Mouse (Mus musculus): ENCODE measurements around the gene Ccdc82. TPM values are rescaled to one million over a fixed set of nuclear protein-coding genes. Genes with fewer than 3 reads are reported as not detected.

Gene Ccdc82
- total and polyA plus RNA-seq, 3 experiments: 9.5 to 11.9 (median 11.3) TPM

- no peak for DNase-seq (ENCODE audit: extremely low read depth)
- Histone ChIP-seq H3K9ac (ENCODE audit: insufficient read depth, low read depth) (peak overlapping the region; percentile 31), H3K79me2 (replicated peaks; ENCODE audit: control insufficient read depth, extremely low read depth, insufficient read depth, poor library complexity, severe bottlenecking) (peaks cover 13% of the 10 kb centered on the region), H3K27ac (ENCODE audit: insufficient read depth, low read depth) (peak overlapping the region; percentile 81), H3K36me3 (replicated peaks in 1 of 2; ENCODE audit: control insufficient read depth in 1 of 2, insufficient read depth in 1 of 2, low read length in 1 of 2) (peaks cover 0 to 3% of the 10 kb centered on the region in 2 experiments), H3K4me1 (ENCODE audit: control insufficient read depth in 1 of 2, insufficient read depth in 2 of 2) (peaks cover 39 to 57% of the 10 kb centered on the region in 2 experiments), H3K4me2 (ENCODE audit: insufficient read depth, low read depth, poor library complexity, severe bottlenecking) (peak overlapping the region; percentile 100), H3K4me3 (replicated peaks in 1 of 3; ENCODE audit: low read depth in 2 of 3, low read length in 2 of 3, poor library complexity in 1 of 3) (no peak overlapping the region), H3K27me3 (replicated peaks) (no peaks in the 10 kb centered on the region), H3K9me3 (replicated peaks; ENCODE audit: low read length) (no peaks in the 10 kb centered on the region)
- dilution Hi-C loops (cut with MboI; ENCODE audit: extremely low pct_ligation_motif_present, extremely low pct_unique_long_range_greater_than_20kb, low sequenced_read_pairs): no loop called here
- TF ChIP-seq EP300 (IDR thresholded peaks at IDR 0.05; ENCODE audit: low read length) (peak; percentile 76), BHLHE40 (IDR thresholded peaks at IDR 0.05; ENCODE audit: low read depth, low read length) (peak; percentile 45; the same call in 1 of the 2 replicates), ETS1 (conservative IDR thresholded peaks at IDR 0.05; ENCODE audit: low read depth, low read length) (peak; percentile 62), TCF12 (IDR thresholded peaks at IDR 0.05; ENCODE audit: low read depth, low read length) (peak; percentile 52; the same call in 1 of the 2 replicates), MYC (IDR thresholded peaks at IDR 0.05; ENCODE audit: low read depth, low read length) (no peak), MEF2A (IDR thresholded peaks at IDR 0.05; ENCODE audit: borderline replicate concordance, low read depth, low read length) (peak; percentile 72; the same call in 1 of the 2 replicates), JUN (IDR thresholded peaks at IDR 0.05; ENCODE audit: insufficient read depth, low read depth, low read length) (no peak; the same call in 1 of the 2 replicates), IRF4 (IDR thresholded peaks at IDR 0.05; ENCODE audit: low read depth, low read length) (peak; percentile 62; the same call in 1 of the 2 replicates)
- in situ Hi-C loops (cut with MboI; ENCODE audit: low pct_ligation_motif_present, low pct_unique_long_range_greater_than_20kb, low sequenced_read_pairs): no loop called here
Measured at GRCm38 (mm10) chr9:13320800-13321364, 74.1 kb downstream of the Ccdc82 start.

- in situ Hi-C loops (cut with MboI; ENCODE audit: low pct_ligation_motif_present, low pct_unique_long_range_greater_than_20kb, low sequenced_read_pairs): no loop called here
- dilution Hi-C loops (cut with MboI; ENCODE audit: extremely low pct_ligation_motif_present, extremely low pct_unique_long_range_greater_than_20kb, low sequenced_read_pairs): no loop called here
- TF ChIP-seq ZC3H11A (IDR thresholded peaks at IDR 0.05; ENCODE audit: low read depth, low read length) (no peak), GABPA (IDR thresholded peaks at IDR 0.05; ENCODE audit: insufficient replicate concordance, low read depth, low read length) (no peak), ELF1 (IDR thresholded peaks at IDR 0.05; ENCODE audit: low read depth, low read length) (no peak), CHD2 (IDR thresholded peaks at IDR 0.05; ENCODE audit: low read length) (no peak), NELFE (IDR thresholded peaks at IDR 0.05; ENCODE audit: low read depth, low read length) (no peak), RCOR1 (conservative IDR thresholded peaks at IDR 0.05; ENCODE audit: low read depth, low read length) (no peak), UBTF (IDR thresholded peaks at IDR 0.05; ENCODE audit: low read depth, low read length) (no peak), POLR2AphosphoS2 (IDR thresholded peaks at IDR 0.05; ENCODE audit: low read depth, low read length) (no peak), USF2 (conservative IDR thresholded peaks at IDR 0.05; ENCODE audit: low read depth, low read length) (no peak), RAD21 (IDR thresholded peaks at IDR 0.05; ENCODE audit: low read depth, low read length) (no peak), MYC (IDR thresholded peaks at IDR 0.05; ENCODE audit: low read depth, low read length) (no peak), E2F4 (IDR thresholded peaks at IDR 0.05; ENCODE audit: insufficient replicate concordance, low read depth, low read length) (no peak), USF1 (IDR thresholded peaks at IDR 0.05; ENCODE audit: low read depth, low read length) (no peak), NRF1 (IDR thresholded peaks at IDR 0.05; ENCODE audit: low read depth, low read length) (no peak), TBP (conservative IDR thresholded peaks at IDR 0.05; ENCODE audit: low read depth, low read length) (no peak), JUND (conservative IDR thresholded peaks at IDR 0.05; ENCODE audit: low read depth, low read length) (no peak), EP300 (IDR thresholded peaks at IDR 0.05; ENCODE audit: low read length) (no peak)
Measured at GRCm38 (mm10) chr9:13323074-13323473, 76.3 kb downstream of the Ccdc82 start.

More at GRCm38 (mm10) chr9:13323074-13323473, 76.3 kb downstream of the Ccdc82 start:
- Histone ChIP-seq H3K27me3 (replicated peaks) (no peaks in the 10 kb centered on the region), H3K4me3 (replicated peaks in 1 of 3; ENCODE audit: low read depth in 2 of 3, low read length in 2 of 3, poor library complexity in 1 of 3) (no peak overlapping the region), H3K9ac (ENCODE audit: insufficient read depth, low read depth) (no peak overlapping the region), H3K4me2 (ENCODE audit: insufficient read depth, low read depth, poor library complexity, severe bottlenecking) (no peak overlapping the region), H3K9me3 (replicated peaks; ENCODE audit: low read length) (no peaks in the 10 kb centered on the region), H3K36me3 (replicated peaks in 1 of 2; ENCODE audit: control insufficient read depth in 1 of 2, insufficient read depth in 1 of 2, low read length in 1 of 2) (no peaks in the 10 kb centered on the region), H3K79me2 (replicated peaks; ENCODE audit: control insufficient read depth, extremely low read depth, insufficient read depth, poor library complexity, severe bottlenecking) (peaks cover 13% of the 10 kb centered on the region), H3K27ac (ENCODE audit: insufficient read depth, low read depth) (peak overlapping the region; percentile 15), H3K4me1 (ENCODE audit: control insufficient read depth in 1 of 2, insufficient read depth in 2 of 2) (peaks cover 39 to 57% of the 10 kb centered on the region in 2 experiments)
- no peak for DNase-seq (ENCODE audit: extremely low read depth)
